Comparison of ENCODE assay signal across 14 mouse cellular contexts in the genomic region with DNA sequence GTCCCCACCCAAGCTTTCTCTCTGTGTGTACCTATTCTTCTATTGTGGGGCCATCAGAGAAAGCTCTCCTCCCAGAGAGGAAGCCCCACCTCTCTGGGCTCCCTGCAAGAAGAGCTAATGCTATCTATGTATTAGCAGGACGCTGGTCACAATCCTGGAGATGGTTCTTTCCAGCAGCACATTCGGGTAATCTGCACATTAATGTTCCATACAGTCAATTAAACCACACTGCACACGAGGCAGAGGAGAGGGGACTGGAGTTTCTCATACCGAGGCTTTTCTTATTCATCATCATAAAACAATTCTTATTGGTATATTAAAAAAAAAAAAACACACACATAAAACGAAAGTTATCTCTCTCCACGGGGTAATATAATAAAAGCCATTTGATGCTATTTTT.
"Had no signal": no experiment of that assay in that cellular context is flagged by ENCODE, and none has a peak within 500 bp of the region (broad histone marks: within the 10 kb centered on the region; RNA-seq: fewer than 3 reads in every experiment).

No protein-coding gene starts in this region.

- H3K4me3 ChIP-seq: limb, embryonic 13.5 days had no signal

- H3K36me3 ChIP-seq: limb, embryonic 13.5 days had no signal

- H3K9me3 ChIP-seq: limb, embryonic 13.5 days had no signal

- DNase-seq: kidney, adult 11 months; kidney, adult 9 months; kidney, postnatal 36 days; layer of hippocampus, adult 9-11 months; layer of hippocampus, postnatal 36 days; lung, adult 18-20 months; retina, postnatal 1 day; right cerebral cortex, postnatal 4 days; spleen, adult 18-20 months; thymus, adult 18-20 months; thymus, postnatal 14 days had no signal

- H3K27ac ChIP-seq: kidney, postnatal 0 days; limb, embryonic 13.5 days; liver, embryonic 14.5 days had no signal

- H3K4me2 ChIP-seq: limb, embryonic 13.5 days had no signal

- H3K9ac ChIP-seq: limb, embryonic 13.5 days; liver, embryonic 14.5 days had no signal
